Comparison of ENCODE assay signal across 17 mouse cellular contexts in the genomic region with DNA sequence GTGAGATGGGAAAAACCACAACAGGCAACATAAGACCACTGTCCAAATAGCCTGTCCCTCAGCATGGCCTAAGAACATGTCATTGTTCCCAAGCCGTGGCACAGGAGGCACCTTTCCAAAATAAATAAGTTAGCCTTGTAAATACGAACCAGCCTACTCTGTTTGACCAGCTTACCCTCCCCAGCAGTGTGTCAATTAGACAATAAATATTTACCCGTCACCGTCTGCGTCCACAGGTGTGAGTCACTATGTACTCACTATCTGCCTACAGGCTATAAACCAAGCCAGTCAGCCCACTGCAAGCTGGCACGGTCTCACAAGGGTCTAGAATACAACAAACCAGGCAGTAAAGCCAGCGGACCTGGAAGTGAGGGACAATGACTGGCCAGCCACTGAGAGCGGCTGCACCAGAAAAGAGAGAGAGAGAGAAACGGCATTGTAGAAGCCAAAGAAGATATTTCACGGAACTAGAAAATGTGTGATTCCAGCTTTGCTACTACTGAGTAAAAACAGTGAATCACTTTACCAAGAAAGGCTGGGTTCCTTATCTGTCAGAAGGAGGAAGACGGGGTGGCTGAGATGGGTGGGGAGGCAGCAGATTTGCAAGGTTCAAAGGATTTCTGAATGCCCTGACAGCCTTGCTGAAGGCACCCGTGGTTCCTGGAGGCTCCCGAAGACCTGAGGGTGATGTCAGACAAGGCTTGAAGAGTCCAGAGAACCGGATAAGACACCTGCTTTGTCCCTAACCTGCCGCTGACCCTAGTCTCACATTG.
DNase-seq lines count a peak whose midpoint lies in the region; ATAC-seq and TF ChIP-seq lines count a peak whose summit lies in the region.
"Had no signal": no experiment of that assay in that cellular context is flagged by ENCODE, and none has a peak within 500 bp of the region (broad histone marks: within the 10 kb centered on the region; RNA-seq: fewer than 3 reads in every experiment).

No protein-coding gene starts in this region.

- H3K4me1 ChIP-seq in kidney, embryonic 16.5 days (ENCODE audit: insufficient read depth, low read length) = no peaks in the 10 kb centered on the region
- H3K4me1 ChIP-seq: forebrain, embryonic 15.5 days; neural tube, embryonic 15.5 days had no signal

- H3ac ChIP-seq in C2C12 (ENCODE audit: control insufficient read depth, insufficient read length, low read depth) = no peak overlapping the region

- H3K79me3 ChIP-seq in C2C12 (ENCODE audit: low read depth) = no peaks in the 10 kb centered on the region

- 46% methylated on average over 15 of the region's 15 CpGs for WGBS in kidney, embryonic 16.5 days

- no peaks in the 10 kb centered on the region for H3K79me2 ChIP-seq in C2C12 (ENCODE audit: control insufficient read depth, insufficient read depth)

- no peak overlapping the region for H3K4me2 ChIP-seq in kidney, embryonic 16.5 days (replicated peaks; ENCODE audit: low read depth, low read length)
- H3K4me2 ChIP-seq: embryonic facial prominence, embryonic 13.5 days; forebrain, embryonic 15.5 days; neural tube, embryonic 15.5 days had no signal

- no peak for TF ChIP-seq CTCF in C2C12 (IDR thresholded peaks at IDR 0.05; ENCODE audit: control insufficient read depth, insufficient read depth, insufficient read length)

- DNase-seq in lung, adult 18-20 months = peak; percentile 41 to 70
- DNase-seq in lung, postnatal 10 days = no peak
- DNase-seq in T-cell, adult 2 months (ENCODE audit: low spot score) = peak; percentile 15
- peak; percentile 51 for DNase-seq in lung, postnatal 36 days
- DNase-seq: cerebellum, postnatal 25 days; gastrocnemius, postnatal 36 days; heart, postnatal 10 days; kidney, postnatal 36 days; right cerebral cortex, postnatal 4 days had no signal

- no peak overlapping the region for H3K27ac ChIP-seq in kidney, embryonic 16.5 days (ENCODE audit: low read length)
- H3K27ac ChIP-seq: embryonic facial prominence, embryonic 13.5 days; forebrain, embryonic 15.5 days; hindbrain, postnatal 0 days; macrophage; neural tube, embryonic 15.5 days had no signal

- no peak for ATAC-seq in granulocyte monocyte progenitor cell, adult 5-6 weeks (replicated peaks; ENCODE audit: poor library complexity, severe bottlenecking)
- ATAC-seq in kidney, embryonic 16.5 days (ENCODE audit: low FRiP score, low TSS enrichment) = no peak
- ATAC-seq: forebrain, embryonic 15.5 days; hindbrain, postnatal 0 days had no signal

- H3K4me3 ChIP-seq in C2C12 (ENCODE audit: insufficient read depth, poor library complexity, severe bottlenecking) = no peak overlapping the region
- H3K4me3 ChIP-seq in kidney, embryonic 16.5 days (ENCODE audit: low read length) = no peak overlapping the region
- H3K4me3 ChIP-seq: embryonic facial prominence, embryonic 13.5 days; forebrain, embryonic 15.5 days; neural tube, embryonic 15.5 days had no signal

- no peak overlapping the region for H3K9ac ChIP-seq in kidney, embryonic 16.5 days (replicated peaks; ENCODE audit: low read length)
- H3K9ac ChIP-seq: embryonic facial prominence, embryonic 13.5 days; forebrain, embryonic 15.5 days; neural tube, embryonic 15.5 days had no signal

- H3K27me3 ChIP-seq in C2C12 (ENCODE audit: control insufficient read depth, insufficient read depth, insufficient read length) = no peaks in the 10 kb centered on the region
- H3K27me3 ChIP-seq in kidney, embryonic 16.5 days (ENCODE audit: insufficient read depth, low read length) = no peaks in the 10 kb centered on the region
- H3K27me3 ChIP-seq: embryonic facial prominence, embryonic 13.5 days; forebrain, embryonic 15.5 days; neural tube, embryonic 15.5 days had no signal

- H3K9me3 ChIP-seq in kidney, embryonic 16.5 days (ENCODE audit: low read length) = no peaks in the 10 kb centered on the region
- H3K9me3 ChIP-seq: embryonic facial prominence, embryonic 13.5 days; forebrain, embryonic 15.5 days; neural tube, embryonic 15.5 days had no signal

- no peaks in the 10 kb centered on the region for H3K36me3 ChIP-seq in C2C12 (ENCODE audit: control insufficient read depth, insufficient read depth)
- no peaks in the 10 kb centered on the region for H3K36me3 ChIP-seq in kidney, embryonic 16.5 days (ENCODE audit: insufficient read depth, low read length)
- H3K36me3 ChIP-seq: embryonic facial prominence, embryonic 13.5 days; forebrain, embryonic 15.5 days; neural tube, embryonic 15.5 days had no signal

TF ChIP-seq in C2C12, 6 proteins besides CTCF, POLR2A, EP300 and RAD21:
- TF ChIP-seq MYOG (IDR thresholded peaks at IDR 0.05; ENCODE audit: control insufficient read depth, extremely low read depth, insufficient read length) (no peak), FOSL1 (IDR thresholded peaks at IDR 0.05; ENCODE audit: insufficient read depth, low read length, poor library complexity, severe bottlenecking) (peak; percentile 98), USF1 (IDR thresholded peaks at IDR 0.05; ENCODE audit: low read depth) (no peak), CEBPB (IDR thresholded peaks at IDR 0.05; ENCODE audit: low read depth) (no peak), MYOD1 (IDR thresholded peaks at IDR 0.05; ENCODE audit: control insufficient read depth, insufficient read length, low read depth) (peak; percentile 51), MAX (IDR thresholded peaks at IDR 0.05) (peak; percentile 75)
